Mouse (Mus musculus) neural tube, embryonic 13.5 days (tissue): ENCODE measurements around the gene Sdk2. TPM values are rescaled to one million over a fixed set of nuclear protein-coding genes. Genes with fewer than 3 reads are reported as not detected.

ENCODE experiments used
- ATAC-seq: fragments of 200-750 bp; cut with Nextera tagmentation; 2 replicates; pipeline ENCODE4 v1.8.0; 2017; ENCODE audit warnings: low read depth, mild to moderate bottlenecking, moderate TSS enrichment, moderate library complexity
- H3K27ac ChIP-seq: fragments of 300-500 bp; sonication (generic); replicated peaks from 2 replicates; pipeline ENCODE4 v1.5.1; 2015; ENCODE audit warnings: moderate library complexity, mild to moderate bottlenecking, inconsistent platforms
- H3K27me3 ChIP-seq: fragments of 300-500 bp; sonication (generic); 2 replicates; pipeline ENCODE4 v1.6.1; 2015; ENCODE audit warnings: mild to moderate bottlenecking, inconsistent platforms
- H3K36me3 ChIP-seq: fragments of 300-500 bp; sonication (generic); 2 replicates; pipeline ENCODE4 v1.6.1; 2015; ENCODE audit warnings: mild to moderate bottlenecking, inconsistent platforms
- H3K4me1 ChIP-seq: fragments of 300-500 bp; sonication (generic); replicated peaks from 2 replicates; pipeline ENCODE4 v1.6.1; 2015; ENCODE audit warnings: inconsistent platforms
- H3K4me2 ChIP-seq: fragments of 300-500 bp; sonication (generic); 2 replicates; pipeline ENCODE4 v1.6.1; 2015; ENCODE audit warnings: inconsistent platforms, mild to moderate bottlenecking, moderate library complexity
- H3K4me3 ChIP-seq: fragments of 300-500 bp; sonication (generic); 2 replicates; pipeline ENCODE4 v1.5.1; 2015; ENCODE audit warnings: mild to moderate bottlenecking, inconsistent platforms
- H3K9ac ChIP-seq: fragments of 300-500 bp; sonication (generic); 2 replicates; pipeline ENCODE4 v1.6.1; 2015; ENCODE audit warnings: moderate library complexity, mild to moderate bottlenecking, inconsistent platforms
- H3K9me3 ChIP-seq: fragments of 300-500 bp; sonication (generic); 2 replicates; pipeline ENCODE4 v1.6.1; 2016; ENCODE audit warnings: inconsistent platforms
- WGBS: fragments of 180-500 bp; shearing (Covaris S2); methylation state at CpG from one replicate; pipeline ENCODE4 v1.1.7; 2015; 5-methylcytosine and 5-hydroxymethylcytosine counted together
- polyA plus RNA-seq: library from polyadenylated mRNA; unstranded; fragments of >200 nt; fragmentation: Nextera tagmentation; extraction: Ambion mirVana; gene quantifications from 2 replicates; pipeline ENCODE4 v1.2.1, GENCODE M21; 2015

The Sdk2 gene
- polyA plus RNA-seq, 1 experiment from 2014 or later = 4.7 TPM

DNA sequence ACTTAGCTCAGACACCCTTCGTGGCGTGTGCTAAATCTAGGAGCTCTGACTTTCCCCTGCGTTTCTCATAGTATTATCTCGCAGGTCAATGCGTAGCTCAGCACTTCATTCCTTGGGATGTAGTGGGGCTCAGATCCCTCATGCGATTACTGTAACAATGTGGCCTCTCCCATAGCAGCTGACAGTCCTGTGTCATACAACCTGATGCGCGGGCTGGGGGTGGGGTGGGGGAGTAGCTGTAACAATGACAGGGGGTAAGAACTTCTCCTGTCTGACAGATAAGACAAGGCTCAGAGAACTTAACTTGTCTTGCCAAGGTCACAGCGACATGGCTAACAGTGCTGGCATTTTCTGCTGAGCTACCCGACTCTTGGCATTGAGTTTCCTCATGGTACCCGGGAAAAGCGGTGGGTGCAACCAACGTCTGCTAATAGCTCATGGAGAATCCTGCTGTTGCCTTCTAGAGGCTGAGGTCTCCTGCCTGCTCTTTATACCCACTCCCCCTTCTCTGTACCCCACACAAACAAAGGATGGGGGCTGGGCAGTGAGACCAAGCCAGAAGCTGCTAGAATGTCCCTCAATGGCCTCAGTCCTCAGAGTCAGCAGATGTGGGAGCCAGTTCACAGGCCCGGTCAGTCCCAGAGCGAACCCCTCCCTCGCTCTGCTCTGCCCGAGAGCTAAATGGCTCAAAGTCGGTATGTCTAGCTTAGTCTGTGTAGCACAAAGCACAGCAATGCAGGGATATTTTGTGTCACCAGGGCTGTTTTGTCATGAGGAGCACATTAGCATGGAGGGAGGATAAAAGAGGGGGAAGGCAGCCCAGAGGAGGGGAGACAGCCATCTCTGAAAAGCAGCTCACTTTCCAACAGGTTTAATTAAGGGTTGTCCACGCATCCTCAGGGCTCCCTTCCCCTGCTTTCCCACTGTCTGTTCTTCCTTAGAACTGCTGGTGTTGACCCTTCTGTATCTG is 269.5 kb downstream of the Sdk2 start:
- peak overlapping the region; percentile 38 for H3K27ac ChIP-seq
- peaks cover 18% of the 10 kb centered on the region for H3K36me3 ChIP-seq
- H3K4me2 ChIP-seq = no peak overlapping the region
- no peak overlapping the region for H3K4me3 ChIP-seq
- WGBS = 57% methylated on average over 19 of the region's 19 CpGs
- no peak overlapping the region for H3K9ac ChIP-seq
- peak; percentile 38; the same call in 1 of the 2 replicates for ATAC-seq
- H3K9me3 ChIP-seq = no peaks in the 10 kb centered on the region
- peaks cover 32% of the 10 kb centered on the region for H3K4me1 ChIP-seq
- no peaks in the 10 kb centered on the region for H3K27me3 ChIP-seq

DNA sequence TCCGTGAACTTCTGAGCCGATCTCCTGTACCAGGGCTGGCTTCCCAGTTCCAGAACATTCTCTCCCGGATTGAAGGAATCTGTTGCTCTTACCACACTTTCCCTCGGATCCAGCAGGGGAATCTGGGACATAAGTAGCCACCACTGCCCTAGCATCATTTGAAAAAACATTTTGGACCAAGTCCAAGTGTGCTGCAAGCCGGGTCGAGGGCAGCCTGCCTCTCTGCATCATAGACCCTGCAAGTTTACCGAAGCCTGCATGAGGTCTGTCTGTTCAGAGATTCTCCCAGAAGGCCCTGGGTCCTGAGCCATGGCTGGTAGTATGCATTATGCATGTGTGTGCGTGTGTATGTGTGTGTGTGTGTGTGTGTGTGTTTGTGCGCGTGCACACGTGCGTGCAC is 271.0 kb downstream of the Sdk2 start:
- Histone ChIP-seq H3K9ac (no peak overlapping the region), H3K27me3 (no peaks in the 10 kb centered on the region), H3K4me3 (no peak overlapping the region), H3K36me3 (peaks cover 18% of the 10 kb centered on the region), H3K27ac (no peak overlapping the region), H3K4me2 (no peak overlapping the region), H3K9me3 (no peaks in the 10 kb centered on the region), H3K4me1 (peaks cover 43% of the 10 kb centered on the region)
- ATAC-seq = no peak
- 78% methylated on average over 12 of the region's 12 CpGs for WGBS

DNA sequence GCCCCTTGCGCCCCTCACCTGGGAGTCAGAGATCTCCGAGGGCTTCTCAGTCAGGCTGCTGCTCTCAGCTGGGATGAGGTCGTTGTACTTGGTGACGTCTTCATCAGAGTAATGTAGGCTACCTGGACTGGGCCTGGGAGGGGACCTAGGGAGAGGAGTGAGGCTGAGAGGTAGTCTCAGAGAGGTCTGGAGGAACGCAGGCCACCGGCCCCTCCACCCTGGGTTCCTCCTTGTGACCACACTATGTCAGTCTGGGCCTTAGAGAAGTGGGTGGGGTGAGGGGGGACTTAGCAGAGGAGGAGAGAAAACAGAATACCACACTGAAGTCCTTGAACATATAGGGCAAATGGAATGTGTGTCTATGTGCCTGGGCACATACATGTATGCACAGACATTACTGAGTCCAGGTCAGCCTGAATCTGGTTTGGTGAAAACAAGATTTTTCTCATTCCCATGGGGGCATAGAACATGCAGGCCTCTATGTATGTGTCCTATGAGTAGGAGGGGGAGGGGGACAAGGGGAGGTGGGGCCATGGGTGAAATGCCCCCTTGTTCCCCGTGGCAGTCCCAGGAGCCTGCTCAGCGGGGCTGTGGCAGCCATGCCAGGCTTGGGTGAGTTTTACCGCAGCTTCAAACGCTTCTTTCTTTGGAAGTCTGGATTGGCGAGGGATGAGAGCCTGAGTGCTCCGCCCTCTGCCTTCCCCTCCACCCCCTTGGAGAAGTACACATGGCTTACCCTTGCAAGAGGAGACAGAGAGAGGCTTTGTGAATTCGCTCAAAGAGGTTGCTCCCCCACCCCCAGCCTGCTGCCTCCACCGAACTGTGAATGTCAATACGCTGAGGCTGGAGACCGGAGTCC is 275.3 kb downstream of the Sdk2 start:
- Histone ChIP-seq H3K27ac (peak overlapping the region; percentile 81), H3K36me3 (peaks cover 15% of the 10 kb centered on the region), H3K4me1 (peaks cover 45% of the 10 kb centered on the region), H3K9me3 (no peaks in the 10 kb centered on the region), H3K4me2 (no peak overlapping the region), H3K9ac (no peak overlapping the region), H3K4me3 (no peak overlapping the region), H3K27me3 (no peaks in the 10 kb centered on the region)
- ATAC-seq = peak; percentile 84
- 38% methylated on average over 16 of the region's 16 CpGs for WGBS

DNA sequence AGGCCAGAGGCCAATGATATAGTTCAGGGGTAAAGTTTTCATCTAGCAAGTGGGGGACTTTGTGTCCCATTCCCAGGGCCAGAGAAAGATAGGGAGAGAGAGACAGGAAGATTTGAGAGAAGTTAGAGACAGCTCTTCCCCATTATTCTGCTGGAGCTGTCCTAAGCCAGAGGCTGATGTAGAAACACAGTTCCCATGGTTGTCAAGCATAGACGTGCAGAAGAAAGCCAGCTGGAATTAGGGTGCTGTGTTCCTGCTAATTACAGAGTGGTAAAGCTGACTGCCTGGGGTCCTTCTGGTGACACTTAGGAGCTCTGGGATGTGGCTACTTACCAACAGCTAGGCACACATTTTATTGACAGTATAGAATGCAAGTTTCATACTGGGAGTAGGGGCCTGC is 277.7 kb downstream of the Sdk2 start:
- no peak for ATAC-seq
- Histone ChIP-seq H3K4me2 (no peak overlapping the region), H3K4me1 (peaks cover 70% of the 10 kb centered on the region), H3K4me3 (no peak overlapping the region), H3K27ac (peak overlapping the region; percentile 23; the same call in 1 of the 2 replicates), H3K9me3 (no peaks in the 10 kb centered on the region), H3K27me3 (no peaks in the 10 kb centered on the region), H3K9ac (no peak overlapping the region), H3K36me3 (peaks cover 8% of the 10 kb centered on the region)
- 28% methylated on average over 1 of the region's 1 CpGs for WGBS

- no peak for ATAC-seq
- peaks cover 8% of the 10 kb centered on the region for H3K36me3 ChIP-seq
- no peak overlapping the region for H3K9ac ChIP-seq
- H3K4me3 ChIP-seq = no peak overlapping the region
- no peak overlapping the region for H3K4me2 ChIP-seq
- no peaks in the 10 kb centered on the region for H3K9me3 ChIP-seq
- H3K27ac ChIP-seq = 0 out of 2 replicates have a peak overlapping the region, but pooled peaks have one; percentile 23
- H3K27me3 ChIP-seq = no peaks in the 10 kb centered on the region
- 83% methylated on average over 2 of the region's 2 CpGs for WGBS
- H3K4me1 ChIP-seq = peaks cover 72% of the 10 kb centered on the region
Measured at GRCm38 (mm10) chr11:113788183-113788789, 278.6 kb downstream of the Sdk2 start.

DNA sequence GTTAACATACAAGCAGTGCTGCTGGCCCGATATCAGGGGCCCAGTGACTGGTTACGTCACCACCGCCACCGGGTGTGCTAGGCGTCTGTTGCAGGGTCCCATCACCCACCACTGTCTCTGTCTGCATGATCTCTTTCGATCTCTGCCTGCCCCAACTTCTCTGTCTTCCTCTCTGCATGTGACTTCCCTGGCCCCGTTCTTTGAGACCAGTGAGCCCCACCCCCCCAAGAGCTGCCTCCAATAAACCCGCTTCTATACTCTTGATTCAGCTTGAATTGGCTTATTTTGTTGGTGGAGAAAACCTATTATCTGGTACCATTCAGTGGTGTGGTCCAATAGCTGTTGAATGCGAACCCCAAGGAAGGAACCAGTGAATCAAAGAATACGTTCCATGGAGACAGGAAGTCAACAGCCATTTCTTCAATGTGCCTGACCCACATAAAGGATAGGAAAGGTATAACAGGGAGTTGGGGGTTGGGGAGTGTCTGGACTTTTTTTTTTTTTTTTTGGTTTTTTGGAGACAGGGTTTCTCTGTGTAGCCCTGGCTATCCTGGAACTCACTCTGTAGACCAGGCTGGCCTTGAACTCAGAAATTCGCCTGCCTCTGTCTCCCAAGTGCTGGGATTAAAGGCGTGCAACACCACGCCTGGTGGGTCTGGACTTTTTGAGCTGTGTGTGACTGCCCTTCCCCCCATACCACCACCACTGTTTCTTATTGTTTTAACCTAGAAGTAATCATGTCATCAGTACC is 279.2 kb downstream of the Sdk2 start:
- Histone ChIP-seq H3K4me2 (peak overlapping the region; percentile 53; the same call in 1 of the 2 replicates), H3K36me3 (peaks cover 1% of the 10 kb centered on the region; the same call in 1 of the 2 replicates), H3K4me1 (peaks cover 72% of the 10 kb centered on the region), H3K4me3 (no peak overlapping the region), H3K9me3 (no peaks in the 10 kb centered on the region), H3K27me3 (no peaks in the 10 kb centered on the region), H3K9ac (no peak overlapping the region), H3K27ac (peak overlapping the region; percentile 97)
- 65% methylated on average over 13 of the region's 13 CpGs for WGBS
- no peak for ATAC-seq

DNA sequence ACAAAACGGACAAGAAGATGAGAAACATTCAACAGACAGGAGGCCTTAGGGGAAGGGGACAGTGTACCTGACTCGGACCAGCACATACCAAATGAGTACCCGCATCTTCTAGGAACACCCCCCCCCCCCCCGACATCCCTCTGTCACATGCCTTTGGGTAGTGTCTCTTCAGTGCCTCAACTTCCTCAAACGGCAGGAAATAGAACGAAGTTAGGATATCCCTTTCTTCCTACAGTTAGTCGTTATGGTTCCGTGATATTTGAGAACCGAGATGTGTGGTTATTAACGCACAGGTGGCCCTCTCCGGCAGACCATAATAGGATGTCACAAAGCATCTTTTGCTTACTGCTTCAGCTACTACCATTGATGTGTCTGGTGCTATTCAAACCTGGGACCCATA is 279.8 kb downstream of the Sdk2 start:
- peak overlapping the region; percentile 97 for H3K27ac ChIP-seq
- WGBS = 77% methylated on average over 11 of the region's 11 CpGs
- H3K27me3 ChIP-seq = no peaks in the 10 kb centered on the region
- no peak for ATAC-seq
- no peaks in the 10 kb centered on the region for H3K36me3 ChIP-seq
- peak overlapping the region; percentile 53 for H3K4me2 ChIP-seq
- no peak overlapping the region for H3K4me3 ChIP-seq
- H3K4me1 ChIP-seq = peaks cover 73% of the 10 kb centered on the region
- no peaks in the 10 kb centered on the region for H3K9me3 ChIP-seq
- H3K9ac ChIP-seq = no peak overlapping the region

GRCm38 (mm10) chr11:113786395-113786794 is 280.5 kb downstream of the Sdk2 start:
- Histone ChIP-seq H3K27me3 (no peaks in the 10 kb centered on the region), H3K9ac (peak overlapping the region; percentile 68), H3K36me3 (no peaks in the 10 kb centered on the region), H3K27ac (peak overlapping the region; percentile 97), H3K4me2 (peak overlapping the region; percentile 53), H3K4me1 (peaks cover 70% of the 10 kb centered on the region), H3K9me3 (no peaks in the 10 kb centered on the region), H3K4me3 (peak overlapping the region; percentile 29)
- ATAC-seq = no peak
- WGBS = 44% methylated on average over 4 of the region's 4 CpGs

DNA sequence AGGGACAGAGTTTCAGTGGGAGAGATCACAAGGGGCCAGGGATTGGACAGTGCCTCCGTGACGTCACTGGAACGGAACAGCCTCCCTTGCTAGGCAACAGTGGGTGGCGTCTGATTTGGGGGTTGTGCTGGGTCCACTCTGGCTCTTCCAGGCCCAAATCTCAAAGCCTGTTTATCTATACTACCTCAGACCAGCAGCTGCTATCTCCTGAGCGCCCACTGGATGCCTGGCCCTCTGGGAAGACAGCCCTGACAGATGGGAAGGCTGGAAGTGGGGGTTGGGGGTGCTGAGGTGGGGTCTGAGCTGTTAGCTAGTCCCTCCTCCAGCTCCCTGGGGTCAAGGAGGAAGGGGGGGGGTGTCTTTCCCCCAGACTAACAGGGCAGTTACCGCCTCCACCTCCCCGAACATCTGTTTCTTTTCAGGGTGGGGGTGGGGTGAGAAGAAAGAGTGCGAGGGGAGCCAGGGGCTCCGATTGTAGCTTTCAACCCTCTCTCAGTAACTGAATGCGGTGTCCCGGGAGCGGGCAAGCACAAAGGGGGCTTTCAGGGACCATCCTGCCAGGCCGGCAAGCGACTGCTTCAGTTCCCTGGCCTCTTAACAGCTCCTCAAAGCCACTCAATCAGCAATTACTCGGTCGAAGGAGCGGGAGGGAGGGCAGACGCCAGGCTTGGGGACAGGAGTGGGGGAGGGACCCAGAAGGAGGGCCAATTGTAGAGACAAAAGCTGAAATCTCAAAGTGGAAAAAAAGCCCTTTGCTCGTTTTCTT is 281.3 kb downstream of the Sdk2 start:
- ATAC-seq = peak; percentile 91
- Histone ChIP-seq H3K27me3 (no peaks in the 10 kb centered on the region), H3K4me1 (peaks cover 66% of the 10 kb centered on the region), H3K9me3 (no peaks in the 10 kb centered on the region), H3K9ac (peak overlapping the region; percentile 68), H3K4me3 (peak overlapping the region; percentile 29), H3K27ac (peak overlapping the region; percentile 97), H3K4me2 (peak overlapping the region; percentile 53), H3K36me3 (no peaks in the 10 kb centered on the region)
- under 1% methylated on average over 19 of the region's 19 CpGs for WGBS

DNA sequence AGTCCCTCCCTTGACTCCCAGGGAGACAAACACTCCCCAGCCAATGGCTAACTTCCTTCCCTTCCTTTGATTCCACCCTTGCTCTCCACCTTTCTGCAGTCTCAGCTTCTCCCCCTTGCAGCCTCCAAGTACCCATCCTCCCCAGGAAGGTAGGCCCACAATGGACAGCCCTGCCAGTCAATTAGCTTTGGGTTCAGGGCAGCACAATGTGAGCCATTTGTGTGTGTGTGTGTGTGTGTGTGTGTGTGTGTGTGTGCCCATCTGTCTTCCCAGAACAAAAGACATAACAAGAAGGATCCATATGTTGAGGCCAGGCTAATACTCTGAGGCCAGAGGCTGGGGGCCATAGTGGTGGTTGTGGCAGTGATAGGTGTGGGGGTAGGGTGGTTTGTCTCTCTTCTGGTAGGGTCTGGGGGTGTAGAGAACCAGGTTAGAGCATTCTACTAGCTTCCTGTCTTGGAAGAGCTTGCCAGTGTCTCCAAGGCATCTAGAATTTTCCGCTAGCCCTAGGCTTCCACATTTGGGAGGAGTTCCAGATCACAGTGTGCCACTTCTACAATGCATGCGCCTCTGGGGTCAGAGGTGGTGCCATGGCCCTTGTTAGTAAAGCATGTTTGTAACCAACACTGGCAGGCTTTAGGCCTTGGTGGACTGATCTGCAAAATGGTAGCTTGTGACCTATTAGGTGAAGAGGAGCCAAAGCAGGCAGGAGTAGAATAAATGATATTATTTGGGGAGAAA is 282.0 kb downstream of the Sdk2 start:
- H3K4me3 ChIP-seq = no peak overlapping the region
- H3K9me3 ChIP-seq = no peaks in the 10 kb centered on the region
- H3K36me3 ChIP-seq = no peaks in the 10 kb centered on the region
- H3K9ac ChIP-seq = no peak overlapping the region
- peak overlapping the region; percentile 97 for H3K27ac ChIP-seq
- H3K27me3 ChIP-seq = no peaks in the 10 kb centered on the region
- peaks cover 73% of the 10 kb centered on the region for H3K4me1 ChIP-seq
- H3K4me2 ChIP-seq = peak overlapping the region; percentile 53
- ATAC-seq = peak; percentile 19
- WGBS = 28% methylated on average over 2 of the region's 2 CpGs
